Mouse (Mus musculus) liver, embryonic 15.5 days (tissue): ENCODE results near the gene Gm20388. TPM values are rescaled to one million over a fixed set of nuclear protein-coding genes. Genes with fewer than 3 reads are reported as not detected.

Experiments
- ATAC-seq: fragments of 200-750 bp; cut with Nextera tagmentation; 2 replicates; pipeline ENCODE4 v1.8.0; 2017; ENCODE audit warnings: moderate number of reproducible peaks, mild to moderate bottlenecking, moderate library complexity; ENCODE audit not compliant: insufficient read depth
- H3K27ac ChIP-seq: fragments of 300-500 bp; sonication (generic); replicated peaks from 2 replicates; pipeline ENCODE4 v1.5.1; 2015; ENCODE audit warnings: mild to moderate bottlenecking, inconsistent platforms
- H3K27me3 ChIP-seq: fragments of 300-500 bp; sonication (generic); 2 replicates; pipeline ENCODE4 v1.6.1; 2015; ENCODE audit warnings: mild to moderate bottlenecking, inconsistent platforms
- H3K36me3 ChIP-seq: fragments of 300-500 bp; sonication (generic); replicated peaks from 2 replicates; pipeline ENCODE4 v1.6.1; 2015; ENCODE audit warnings: moderate library complexity, mild to moderate bottlenecking, inconsistent platforms
- H3K4me1 ChIP-seq: fragments of 300-500 bp; sonication (generic); replicated peaks from 2 replicates; pipeline ENCODE4 v1.6.1; 2015; ENCODE audit warnings: inconsistent platforms
- H3K4me2 ChIP-seq: fragments of 300-500 bp; sonication (generic); 2 replicates; pipeline ENCODE4 v1.6.1; 2015; ENCODE audit warnings: moderate library complexity, mild to moderate bottlenecking, inconsistent platforms
- H3K4me3 ChIP-seq: fragments of 300-500 bp; sonication (generic); replicated peaks from 2 replicates; pipeline ENCODE4 v1.5.1; 2015; ENCODE audit warnings: mild to moderate bottlenecking, inconsistent platforms
- H3K9ac ChIP-seq: fragments of 300-500 bp; sonication (generic); 2 replicates; pipeline ENCODE4 v1.6.1; 2015; ENCODE audit warnings: moderate library complexity, mild to moderate bottlenecking, inconsistent platforms
- H3K9me3 ChIP-seq: fragments of 300-500 bp; sonication (generic); replicated peaks from 2 replicates; pipeline ENCODE4 v1.6.1; 2016; ENCODE audit warnings: inconsistent platforms
- WGBS: fragments of 180-500 bp; shearing (Covaris S2); methylation state at CpG from one replicate; pipeline ENCODE4 v1.1.7; 2015; ENCODE audit warnings: mixed read lengths; ENCODE audit not compliant: insufficient replicate concordance; 5-methylcytosine and 5-hydroxymethylcytosine counted together
- polyA plus RNA-seq: library from polyadenylated mRNA; unstranded; fragments of >200 nt; fragmentation: Nextera tagmentation; extraction: Ambion mirVana; gene quantifications from 2 replicates; pipeline ENCODE4 v1.2.1, GENCODE M21; 2015

Gene Gm20388
- polyA plus RNA-seq, 1 experiment from 2014 or later: not detected

GRCm38 (mm10) chr8:123682073-123682761, 3771.6 kb downstream of the Gm20388 start:
- H3K9ac ChIP-seq: no peak overlapping the region
- H3K4me1 ChIP-seq: peaks cover 6% of the 10 kb centered on the region; the same call in 1 of the 2 replicates
- no peak overlapping the region; the same call in 1 of the 2 replicates for H3K27ac ChIP-seq
- peak; percentile 65 for ATAC-seq
- 0 out of 2 replicates have a peak, but pooled peaks cover 6% of the 10 kb centered on the region for H3K27me3 ChIP-seq
- 28% methylated on average over 18 of the region's 18 CpGs for WGBS
- no peak overlapping the region for H3K4me3 ChIP-seq
- H3K36me3 ChIP-seq: no peaks in the 10 kb centered on the region
- H3K4me2 ChIP-seq: no peak overlapping the region
- no peaks in the 10 kb centered on the region for H3K9me3 ChIP-seq

- Histone ChIP-seq H3K36me3 (no peaks in the 10 kb centered on the region), H3K27ac (peak overlapping the region; percentile 55; the same call in 1 of the 2 replicates), H3K4me3 (no peak overlapping the region), H3K9ac (no peak overlapping the region), H3K9me3 (no peaks in the 10 kb centered on the region), H3K27me3 (0 out of 2 replicates have a peak, but pooled peaks cover 8% of the 10 kb centered on the region), H3K4me2 (no peak overlapping the region), H3K4me1 (peaks cover 6% of the 10 kb centered on the region; the same call in 1 of the 2 replicates)
- whole genome bisulfite sequencing: 49% methylated on average over 7 of the region's 7 CpGs
- peak; percentile 43; the same call in 1 of the 2 replicates for ATAC-seq
These were observed 3772.7 kb downstream of the Gm20388 start for GRCm38 (mm10) chr8:123683321-123683720.

GRCm38 (mm10) chr8:123684806-123685205, 3774.2 kb downstream of the Gm20388 start:
- Histone ChIP-seq H3K9me3 (no peaks in the 10 kb centered on the region), H3K9ac (no peak overlapping the region), H3K36me3 (no peaks in the 10 kb centered on the region), H3K27ac (no peak overlapping the region), H3K4me2 (no peak overlapping the region), H3K27me3 (0 out of 2 replicates have a peak, but pooled peaks cover 8% of the 10 kb centered on the region), H3K4me1 (peaks cover 6% of the 10 kb centered on the region; the same call in 1 of the 2 replicates), H3K4me3 (no peak overlapping the region)
- ATAC-seq: no peak
- whole genome bisulfite sequencing: 71% methylated on average over 7 of the region's 7 CpGs

GRCm38 (mm10) chr8:123685477-123685876, 3774.8 kb downstream of the Gm20388 start:
- no peak overlapping the region for H3K4me2 ChIP-seq
- H3K27me3 ChIP-seq: 0 out of 2 replicates have a peak, but pooled peaks cover 8% of the 10 kb centered on the region
- H3K27ac ChIP-seq: no peak overlapping the region
- no peak overlapping the region for H3K4me3 ChIP-seq
- no peaks in the 10 kb centered on the region for H3K9me3 ChIP-seq
- H3K36me3 ChIP-seq: no peaks in the 10 kb centered on the region
- 61% methylated on average over 4 of the region's 4 CpGs for WGBS
- peaks cover 6% of the 10 kb centered on the region; the same call in 1 of the 2 replicates for H3K4me1 ChIP-seq
- no peak for ATAC-seq
- no peak overlapping the region for H3K9ac ChIP-seq

- Histone ChIP-seq H3K27me3 (peaks cover 11% of the 10 kb centered on the region; the same call in 1 of the 2 replicates), H3K4me1 (no peaks in the 10 kb centered on the region), H3K27ac (no peak overlapping the region), H3K9me3 (no peaks in the 10 kb centered on the region), H3K9ac (no peak overlapping the region), H3K4me2 (no peak overlapping the region), H3K4me3 (no peak overlapping the region), H3K36me3 (no peaks in the 10 kb centered on the region)
- ATAC-seq: no peak
- 44% methylated on average over 4 of the region's 4 CpGs for WGBS
These were observed 3777.2 kb downstream of the Gm20388 start for GRCm38 (mm10) chr8:123687826-123688225.

GRCm38 (mm10) chr8:123692165-123692962, 3781.7 kb downstream of the Gm20388 start:
- Histone ChIP-seq H3K9me3 (no peaks in the 10 kb centered on the region), H3K4me1 (no peaks in the 10 kb centered on the region), H3K36me3 (no peaks in the 10 kb centered on the region), H3K27ac (no peak overlapping the region), H3K4me3 (no peak overlapping the region), H3K9ac (no peak overlapping the region), H3K4me2 (no peak overlapping the region), H3K27me3 (peaks cover 4% of the 10 kb centered on the region; the same call in 1 of the 2 replicates)
- 55% methylated on average over 10 of the region's 10 CpGs for WGBS
- no peak for ATAC-seq

- H3K9me3 ChIP-seq: no peaks in the 10 kb centered on the region
- H3K4me1 ChIP-seq: no peaks in the 10 kb centered on the region
- H3K27ac ChIP-seq: no peak overlapping the region
- H3K27me3 ChIP-seq: peaks cover 4% of the 10 kb centered on the region; the same call in 1 of the 2 replicates
- H3K4me3 ChIP-seq: no peak overlapping the region
- H3K4me2 ChIP-seq: no peak overlapping the region
- 54% methylated on average over 9 of the region's 9 CpGs for WGBS
- no peak overlapping the region for H3K9ac ChIP-seq
- H3K36me3 ChIP-seq: no peaks in the 10 kb centered on the region
- no peak for ATAC-seq
These were observed 3785.5 kb downstream of the Gm20388 start for GRCm38 (mm10) chr8:123696167-123696566.

- Histone ChIP-seq H3K27me3 (no peaks in the 10 kb centered on the region), H3K4me1 (peaks cover 3% of the 10 kb centered on the region; the same call in 1 of the 2 replicates), H3K9ac (no peak overlapping the region), H3K9me3 (no peaks in the 10 kb centered on the region), H3K36me3 (no peaks in the 10 kb centered on the region), H3K4me2 (no peak overlapping the region), H3K4me3 (no peak overlapping the region), H3K27ac (no peak overlapping the region)
- ATAC-seq: no peak
- WGBS: 51% methylated on average over 5 of the region's 5 CpGs
These were observed 3786.7 kb downstream of the Gm20388 start for GRCm38 (mm10) chr8:123697329-123697728.

- H3K27ac ChIP-seq: no peak overlapping the region
- 63% methylated on average over 12 of the region's 12 CpGs for WGBS
These were observed 3789.9 kb downstream of the Gm20388 start for GRCm38 (mm10) chr8:123700399-123701070.

GRCm38 (mm10) chr8:123701952-123702587, 3791.4 kb downstream of the Gm20388 start:
- 59% methylated on average over 15 of the region's 15 CpGs for WGBS
- Histone ChIP-seq H3K4me1 (peaks cover 7% of the 10 kb centered on the region), H3K36me3 (no peaks in the 10 kb centered on the region), H3K27me3 (peaks cover 7% of the 10 kb centered on the region), H3K4me3 (no peak overlapping the region), H3K9ac (no peak overlapping the region), H3K27ac (0 out of 2 replicates have a peak overlapping the region, but pooled peaks have one; percentile 41), H3K4me2 (no peak overlapping the region), H3K9me3 (no peaks in the 10 kb centered on the region)
- peak; percentile 39; the same call in 1 of the 2 replicates for ATAC-seq

More at GRCm38 (mm10) chr8:123700399-123701070, 3789.9 kb downstream of the Gm20388 start:
- Histone ChIP-seq H3K4me3 (no peak overlapping the region), H3K4me1 (peaks cover 7% of the 10 kb centered on the region), H3K36me3 (no peaks in the 10 kb centered on the region), H3K9me3 (no peaks in the 10 kb centered on the region), H3K4me2 (no peak overlapping the region), H3K9ac (no peak overlapping the region), H3K27me3 (no peaks in the 10 kb centered on the region)
- no peak for ATAC-seq
